Mouse (Mus musculus) spleen, adult 2 months (tissue): ENCODE results near the gene Nab1.

Experiments
- CTCF ChIP-seq: fragments of 200-500 bp; IDR thresholded peaks from 2 replicates; pipeline ENCODE4 v1.5.1; 2011; ENCODE audit warnings: mild to moderate bottlenecking, inconsistent platforms; ENCODE audit not compliant: insufficient read depth, insufficient read length, insufficient replicate concordance; ENCODE audit errors: extremely low read depth
- POLR2A ChIP-seq: fragments of 200-500 bp; IDR thresholded peaks from 2 replicates; pipeline ENCODE4 v1.6.1; 2011; ENCODE audit warnings: low read depth, low read length, inconsistent platforms

DNA sequence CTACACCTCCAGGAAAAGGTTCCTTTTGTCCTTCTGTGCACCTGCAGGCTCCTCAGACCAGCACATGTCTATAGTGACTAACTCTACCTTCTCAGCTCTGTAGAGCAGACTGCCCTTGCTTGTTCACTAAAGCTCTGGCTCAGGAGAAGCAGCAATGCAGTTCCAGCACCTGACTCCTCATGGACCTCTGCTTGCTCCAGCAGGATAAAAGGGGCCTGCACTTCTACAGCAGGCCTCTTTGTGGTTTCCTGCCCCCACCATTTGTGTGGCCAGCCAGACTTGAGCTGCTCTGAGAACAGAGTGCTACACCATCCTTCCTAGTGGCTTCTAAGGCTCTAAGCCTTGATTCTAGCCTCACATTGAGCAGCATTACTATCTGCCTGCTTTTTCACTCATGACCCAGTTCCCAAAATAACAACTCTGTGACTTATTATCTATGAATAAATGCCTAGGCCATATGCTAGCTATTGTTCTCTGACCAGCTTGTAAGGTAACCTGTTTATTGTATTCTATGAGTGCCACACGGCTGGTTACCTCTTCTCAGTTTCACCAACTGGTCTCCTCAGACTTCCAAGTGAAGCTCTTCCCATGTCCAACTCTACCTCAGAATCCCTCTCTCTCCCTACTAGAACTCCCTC lies 11.4 kb upstream of the Nab1 start:
- no peak for TF ChIP-seq CTCF
- no peak for TF ChIP-seq POLR2A
